Mouse (Mus musculus) liver, embryonic 15.5 days (tissue): Measurements from ENCODE around the gene Akt1. TPM values are rescaled to one million over a fixed set of nuclear protein-coding genes. Genes with fewer than 3 reads are reported as not detected.

Experiments
- ATAC-seq: fragments of 200-750 bp; cut with Nextera tagmentation; 2 replicates; pipeline ENCODE4 v1.8.0; 2017; ENCODE audit warnings: moderate number of reproducible peaks, mild to moderate bottlenecking, moderate library complexity; ENCODE audit not compliant: insufficient read depth
- H3K27ac ChIP-seq: fragments of 300-500 bp; sonication (generic); replicated peaks from 2 replicates; pipeline ENCODE4 v1.5.1; 2015; ENCODE audit warnings: mild to moderate bottlenecking, inconsistent platforms
- H3K27me3 ChIP-seq: fragments of 300-500 bp; sonication (generic); 2 replicates; pipeline ENCODE4 v1.6.1; 2015; ENCODE audit warnings: mild to moderate bottlenecking, inconsistent platforms
- H3K36me3 ChIP-seq: fragments of 300-500 bp; sonication (generic); replicated peaks from 2 replicates; pipeline ENCODE4 v1.6.1; 2015; ENCODE audit warnings: moderate library complexity, mild to moderate bottlenecking, inconsistent platforms
- H3K4me1 ChIP-seq: fragments of 300-500 bp; sonication (generic); replicated peaks from 2 replicates; pipeline ENCODE4 v1.6.1; 2015; ENCODE audit warnings: inconsistent platforms
- H3K4me2 ChIP-seq: fragments of 300-500 bp; sonication (generic); 2 replicates; pipeline ENCODE4 v1.6.1; 2015; ENCODE audit warnings: moderate library complexity, mild to moderate bottlenecking, inconsistent platforms
- H3K4me3 ChIP-seq: fragments of 300-500 bp; sonication (generic); replicated peaks from 2 replicates; pipeline ENCODE4 v1.5.1; 2015; ENCODE audit warnings: mild to moderate bottlenecking, inconsistent platforms
- H3K9ac ChIP-seq: fragments of 300-500 bp; sonication (generic); 2 replicates; pipeline ENCODE4 v1.6.1; 2015; ENCODE audit warnings: moderate library complexity, mild to moderate bottlenecking, inconsistent platforms
- H3K9me3 ChIP-seq: fragments of 300-500 bp; sonication (generic); replicated peaks from 2 replicates; pipeline ENCODE4 v1.6.1; 2016; ENCODE audit warnings: inconsistent platforms
- WGBS: fragments of 180-500 bp; shearing (Covaris S2); methylation state at CpG from one replicate; pipeline ENCODE4 v1.1.7; 2015; ENCODE audit warnings: mixed read lengths; ENCODE audit not compliant: insufficient replicate concordance; 5-methylcytosine and 5-hydroxymethylcytosine counted together
- polyA plus RNA-seq: library from polyadenylated mRNA; unstranded; fragments of >200 nt; fragmentation: Nextera tagmentation; extraction: Ambion mirVana; gene quantifications from 2 replicates; pipeline ENCODE4 v1.2.1, GENCODE M21; 2015

Gene Akt1
- polyA plus RNA-seq, 1 experiment from 2014 or later, result 28.4 TPM

DNA sequence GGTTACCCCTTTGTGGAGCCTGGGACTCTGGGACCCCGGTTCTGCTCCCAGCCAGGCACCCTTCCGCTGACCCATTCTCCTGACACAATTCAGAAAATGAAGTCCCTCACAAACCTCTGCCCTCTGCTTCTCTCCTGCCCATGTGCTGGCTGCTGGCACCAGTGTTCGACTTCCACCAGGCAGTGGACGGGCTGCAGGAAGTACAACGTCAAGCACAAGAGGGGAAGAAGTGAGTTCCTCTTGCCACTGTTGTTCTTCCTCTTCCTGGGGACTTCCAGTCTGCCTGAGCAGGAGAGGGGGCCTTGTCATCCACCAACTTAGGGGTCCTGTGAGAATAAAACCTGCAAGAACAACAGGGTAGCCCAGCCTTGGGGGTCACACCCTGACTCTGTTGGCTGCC lies 41.8 kb downstream of the Akt1 start:
- H3K4me3 ChIP-seq, result no peak overlapping the region
- H3K9ac ChIP-seq, result no peak overlapping the region
- WGBS, result 41% methylated on average over 5 of the region's 5 CpGs

DNA sequence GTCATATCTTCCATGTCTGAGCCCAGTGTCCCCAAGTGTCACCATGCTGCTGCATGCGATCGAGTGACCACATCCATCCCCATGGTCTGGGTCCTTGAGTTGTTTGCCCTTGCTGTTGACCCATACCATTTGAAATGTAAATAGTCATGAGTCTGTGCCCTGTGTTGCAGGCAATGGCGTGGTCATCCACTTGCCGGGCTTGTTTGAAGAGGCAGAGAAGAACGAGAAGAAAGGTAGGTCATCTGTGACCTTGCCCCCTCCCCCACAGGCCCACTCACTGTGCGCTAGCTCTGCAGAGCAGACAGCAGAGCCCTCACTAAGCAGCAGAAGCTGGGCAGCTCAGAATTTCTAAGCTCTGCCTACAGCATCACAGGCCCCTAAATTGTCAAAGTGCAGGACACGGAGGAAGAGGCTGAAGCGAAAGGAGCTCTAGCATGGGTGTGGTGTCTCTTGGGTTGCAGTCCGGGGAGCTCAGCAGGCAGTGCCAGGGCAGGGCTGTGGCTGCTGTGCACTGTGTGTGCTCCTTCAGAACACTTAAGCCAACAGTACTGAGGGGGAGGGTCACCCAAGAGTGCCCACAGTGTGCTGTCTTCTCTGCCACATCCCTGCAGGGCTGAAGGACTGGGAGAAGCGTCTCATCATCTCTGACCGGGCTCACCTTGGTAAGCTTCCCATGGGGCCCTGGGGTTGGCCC lies 42.5 kb downstream of the Akt1 start:
- Histone ChIP-seq H3K9ac (no peak overlapping the region), H3K4me2 (peak overlapping the region; percentile 33), H3K27ac (peak overlapping the region; percentile 56), H3K4me3 (no peak overlapping the region), H3K36me3 (no peaks in the 10 kb centered on the region), H3K27me3 (no peaks in the 10 kb centered on the region), H3K4me1 (peaks cover 64% of the 10 kb centered on the region), H3K9me3 (no peaks in the 10 kb centered on the region)
- WGBS, result 53% methylated on average over 11 of the region's 11 CpGs
- no peak for ATAC-seq

More for the DNA sequence above, 41.8 kb downstream of the Akt1 start:
- peak overlapping the region; percentile 56 for H3K27ac ChIP-seq
- no peaks in the 10 kb centered on the region for H3K9me3 ChIP-seq
- peak overlapping the region; percentile 33; the same call in 1 of the 2 replicates for H3K4me2 ChIP-seq
- no peaks in the 10 kb centered on the region for H3K27me3 ChIP-seq
- no peaks in the 10 kb centered on the region for H3K36me3 ChIP-seq
- H3K4me1 ChIP-seq, result peaks cover 64% of the 10 kb centered on the region
- ATAC-seq, result no peak

DNA sequence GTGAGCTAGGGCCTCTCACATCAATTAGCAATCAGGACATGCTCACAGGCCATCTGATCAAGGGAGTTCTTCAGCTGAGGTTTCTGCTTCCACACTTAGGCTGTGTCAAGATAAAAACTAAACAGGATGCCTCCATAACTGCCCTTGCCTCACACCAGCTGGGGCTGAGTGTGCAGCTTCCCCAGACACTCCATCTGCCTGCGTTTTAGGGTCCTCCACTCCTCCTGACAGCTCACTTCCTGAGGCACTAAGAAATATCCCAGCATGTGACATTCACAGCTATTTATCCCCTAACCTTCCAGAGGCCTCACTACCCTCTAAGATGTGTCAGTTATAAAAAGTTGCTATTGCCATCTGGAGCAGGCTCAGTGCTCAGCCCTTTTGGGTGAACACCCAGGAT lies 43.2 kb downstream of the Akt1 start:
- Histone ChIP-seq H3K9ac (no peak overlapping the region), H3K4me3 (no peak overlapping the region), H3K36me3 (no peaks in the 10 kb centered on the region), H3K27ac (0 out of 2 replicates have a peak overlapping the region, but pooled peaks have one; percentile 56), H3K4me2 (no peak overlapping the region), H3K27me3 (no peaks in the 10 kb centered on the region), H3K4me1 (peaks cover 71% of the 10 kb centered on the region), H3K9me3 (no peaks in the 10 kb centered on the region)
- ATAC-seq, result no peak
- WGBS, result 19% methylated on average over 1 of the region's 1 CpGs

DNA sequence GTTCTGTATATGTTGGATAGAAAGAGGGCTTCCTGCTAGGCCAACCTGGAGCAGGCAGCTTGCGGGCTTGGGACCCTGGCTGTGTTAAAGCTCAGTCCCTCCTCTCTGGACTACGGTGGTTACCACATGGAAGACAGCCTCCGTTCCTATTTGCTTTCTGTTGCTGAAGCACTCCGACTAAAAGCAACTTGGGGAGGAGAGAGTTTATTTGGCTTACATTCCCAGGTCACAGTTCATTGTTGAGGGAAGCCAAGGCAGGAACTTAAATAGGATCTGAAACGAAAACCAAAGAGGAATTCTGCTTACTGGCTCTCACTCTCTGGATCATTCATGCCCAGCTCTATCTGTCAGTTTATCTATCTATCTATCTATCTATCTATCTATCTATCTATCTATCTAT lies 43.9 kb downstream of the Akt1 start:
- Histone ChIP-seq H3K4me3 (no peak overlapping the region), H3K4me2 (no peak overlapping the region), H3K9ac (no peak overlapping the region), H3K9me3 (no peaks in the 10 kb centered on the region), H3K27me3 (no peaks in the 10 kb centered on the region), H3K27ac (no peak overlapping the region; the same call in 1 of the 2 replicates), H3K36me3 (no peaks in the 10 kb centered on the region), H3K4me1 (peaks cover 74% of the 10 kb centered on the region)
- no peak for ATAC-seq
- WGBS, result 55% methylated on average over 5 of the region's 5 CpGs

DNA sequence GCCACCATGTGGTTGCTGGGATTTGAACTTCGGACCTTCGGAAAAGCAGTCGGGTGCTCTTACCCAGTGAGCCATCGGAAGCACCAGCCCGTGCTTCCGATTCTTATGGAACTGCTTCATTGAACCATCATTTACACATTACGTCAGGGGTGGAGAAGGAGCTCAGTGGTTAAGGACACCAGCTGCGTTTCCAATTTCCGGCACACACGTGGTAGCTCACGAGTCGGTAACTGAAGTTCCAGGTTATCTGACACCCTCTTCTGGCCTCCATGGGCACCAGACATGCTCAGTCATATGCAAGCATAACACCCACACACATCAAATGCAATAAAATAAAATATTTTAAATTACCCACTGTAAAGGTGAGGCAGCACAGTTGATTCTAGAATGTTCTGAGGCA lies 44.7 kb downstream of the Akt1 start:
- Histone ChIP-seq H3K4me3 (no peak overlapping the region), H3K4me2 (no peak overlapping the region), H3K9ac (no peak overlapping the region), H3K36me3 (no peaks in the 10 kb centered on the region), H3K4me1 (peaks cover 74% of the 10 kb centered on the region), H3K27ac (no peak overlapping the region), H3K9me3 (no peaks in the 10 kb centered on the region), H3K27me3 (no peaks in the 10 kb centered on the region)
- 75% methylated on average over 12 of the region's 12 CpGs for WGBS
- ATAC-seq, result no peak

DNA sequence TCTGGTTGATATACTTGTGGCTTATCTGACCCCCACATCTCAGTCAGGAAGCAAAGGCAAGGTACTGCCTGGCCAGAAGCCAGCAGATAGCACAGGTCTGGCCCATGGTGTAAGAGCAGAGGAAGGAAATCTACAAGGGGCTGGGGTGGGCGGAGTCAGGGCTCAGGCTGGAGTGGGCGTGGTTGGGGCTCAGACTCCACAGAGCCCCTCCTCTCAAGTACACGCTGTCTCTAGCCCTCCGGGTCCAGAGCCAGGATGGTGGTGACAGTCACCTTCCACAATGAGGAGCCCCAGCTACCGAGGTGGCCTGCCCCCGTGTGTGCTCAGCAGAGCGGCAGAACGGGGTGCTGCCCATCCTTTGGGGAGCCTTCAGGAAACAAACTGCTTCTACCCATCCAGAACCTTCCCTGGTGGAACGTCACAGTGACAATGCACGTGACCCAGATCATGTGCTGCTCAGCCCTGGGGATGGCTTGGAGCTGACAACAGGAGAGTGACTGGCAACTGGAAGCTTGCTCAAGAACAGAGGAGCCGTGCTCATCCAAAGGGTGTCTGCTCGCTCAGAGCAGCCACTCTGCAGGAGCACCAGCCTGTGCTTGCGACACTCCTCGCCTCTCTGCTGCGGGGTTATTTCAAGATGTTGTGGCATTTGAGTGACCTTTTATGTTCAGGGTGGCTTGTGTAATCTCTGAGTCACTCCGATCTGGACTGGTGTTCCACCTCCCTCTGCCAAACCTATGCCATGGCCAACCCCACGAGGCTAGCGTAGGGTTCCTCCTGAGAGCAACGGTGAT lies 45.6 kb downstream of the Akt1 start:
- Histone ChIP-seq H3K36me3 (no peaks in the 10 kb centered on the region), H3K27ac (peak overlapping the region; percentile 77), H3K4me3 (peak overlapping the region; percentile 22; the same call in 1 of the 2 replicates), H3K4me1 (peaks cover 68% of the 10 kb centered on the region), H3K4me2 (peak overlapping the region; percentile 59), H3K27me3 (no peaks in the 10 kb centered on the region), H3K9me3 (no peaks in the 10 kb centered on the region), H3K9ac (no peak overlapping the region)
- ATAC-seq, result peak; percentile 58
- 11% methylated on average over 19 of the region's 19 CpGs for WGBS

DNA sequence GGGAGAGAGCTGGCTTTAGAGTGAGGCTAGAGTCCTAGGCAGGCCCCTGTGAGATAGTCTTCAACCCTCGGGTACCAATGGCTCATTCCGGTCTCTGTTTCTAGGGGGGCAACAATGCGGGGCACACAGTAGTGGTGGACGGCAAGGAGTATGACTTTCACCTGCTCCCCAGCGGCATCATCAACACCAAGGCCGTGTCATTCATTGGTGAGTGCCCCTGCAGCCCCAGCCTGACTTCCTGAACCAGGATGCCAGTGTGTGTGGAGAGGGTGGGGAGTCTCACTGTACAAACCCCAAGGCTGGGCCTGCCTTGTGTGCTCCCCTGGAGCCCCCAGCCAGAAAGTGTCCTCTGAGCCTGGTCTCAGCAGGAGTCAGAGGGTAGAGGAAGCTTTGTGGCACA lies 46.5 kb downstream of the Akt1 start:
- H3K9ac ChIP-seq, result no peak overlapping the region
- no peaks in the 10 kb centered on the region for H3K27me3 ChIP-seq
- no peaks in the 10 kb centered on the region for H3K36me3 ChIP-seq
- H3K4me2 ChIP-seq, result peak overlapping the region; percentile 59
- H3K9me3 ChIP-seq, result no peaks in the 10 kb centered on the region
- WGBS, result 39% methylated on average over 6 of the region's 6 CpGs
- no peak for ATAC-seq
- peaks cover 67% of the 10 kb centered on the region for H3K4me1 ChIP-seq
- no peak overlapping the region for H3K4me3 ChIP-seq
- peak overlapping the region; percentile 77 for H3K27ac ChIP-seq

DNA sequence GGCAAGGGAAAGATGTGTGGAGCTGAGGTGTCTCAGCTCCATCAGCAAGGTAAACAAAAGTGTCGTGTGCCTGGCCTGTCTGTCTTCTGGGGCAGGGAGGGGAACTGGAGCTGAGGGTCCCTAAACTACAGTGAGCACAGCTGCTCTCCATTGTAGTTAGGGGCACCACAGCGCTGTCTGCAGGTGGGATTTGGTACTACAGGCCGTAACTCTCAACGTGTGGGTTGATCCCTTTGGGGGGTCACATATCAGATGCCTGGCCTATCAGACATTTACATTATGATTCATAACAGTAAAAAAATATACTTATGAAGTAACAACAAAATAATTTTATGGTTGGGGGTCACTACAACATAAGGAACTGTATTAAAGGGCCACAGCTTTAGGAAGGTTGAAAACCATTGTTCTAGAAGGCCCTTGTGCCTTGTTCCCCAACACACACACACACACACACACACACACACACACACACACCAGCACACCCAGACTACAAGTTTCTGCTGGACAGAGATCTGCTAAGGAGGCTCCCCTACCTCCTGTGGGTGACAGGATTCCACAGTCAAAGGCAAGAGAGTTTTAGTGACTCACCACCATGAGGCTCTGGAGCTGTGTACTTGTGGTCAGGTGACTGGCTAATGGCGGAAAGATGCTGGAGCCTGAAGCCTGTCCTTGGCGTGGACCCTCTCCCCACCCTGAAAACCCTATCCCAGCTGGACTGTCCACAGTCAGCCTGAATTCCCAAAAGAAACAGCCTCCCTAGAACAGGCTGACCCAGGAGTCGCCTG lies 47.4 kb downstream of the Akt1 start:
- WGBS, result 43% methylated on average over 7 of the region's 7 CpGs
- Histone ChIP-seq H3K4me3 (no peak overlapping the region), H3K9ac (no peak overlapping the region), H3K27ac (no peak overlapping the region), H3K4me2 (no peak overlapping the region), H3K27me3 (0 out of 2 replicates have a peak, but pooled peaks cover 5% of the 10 kb centered on the region), H3K36me3 (no peaks in the 10 kb centered on the region), H3K9me3 (no peaks in the 10 kb centered on the region), H3K4me1 (peaks cover 65% of the 10 kb centered on the region)
- no peak for ATAC-seq

DNA sequence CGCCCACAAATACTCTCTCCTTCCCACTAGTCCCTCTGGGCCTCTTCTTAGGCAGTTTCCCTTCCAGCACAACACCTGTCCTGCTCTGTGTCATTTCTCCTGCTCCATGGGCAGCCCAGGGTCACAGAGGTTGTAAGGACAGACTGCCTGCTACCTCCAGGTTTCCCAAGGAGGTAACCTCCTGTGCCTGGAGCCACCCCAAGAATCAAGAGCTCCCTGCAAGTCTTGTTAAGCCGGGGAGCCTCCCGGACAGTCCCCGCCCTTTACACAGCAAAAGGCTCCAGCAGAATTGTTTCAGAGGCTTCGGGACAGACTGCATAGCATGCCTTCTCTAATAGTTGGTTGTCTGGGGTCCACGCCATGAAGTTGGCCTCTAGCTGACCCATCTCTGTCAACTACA lies 48.2 kb downstream of the Akt1 start:
- H3K9me3 ChIP-seq, result no peaks in the 10 kb centered on the region
- H3K27me3 ChIP-seq, result peaks cover 11% of the 10 kb centered on the region
- no peaks in the 10 kb centered on the region for H3K36me3 ChIP-seq
- 0 out of 2 replicates have a peak overlapping the region, but pooled peaks have one; percentile 9 for H3K27ac ChIP-seq
- H3K9ac ChIP-seq, result no peak overlapping the region
- no peak for ATAC-seq
- H3K4me3 ChIP-seq, result no peak overlapping the region
- no peak overlapping the region for H3K4me2 ChIP-seq
- 36% methylated on average over 6 of the region's 6 CpGs for WGBS
- peaks cover 56% of the 10 kb centered on the region for H3K4me1 ChIP-seq

DNA sequence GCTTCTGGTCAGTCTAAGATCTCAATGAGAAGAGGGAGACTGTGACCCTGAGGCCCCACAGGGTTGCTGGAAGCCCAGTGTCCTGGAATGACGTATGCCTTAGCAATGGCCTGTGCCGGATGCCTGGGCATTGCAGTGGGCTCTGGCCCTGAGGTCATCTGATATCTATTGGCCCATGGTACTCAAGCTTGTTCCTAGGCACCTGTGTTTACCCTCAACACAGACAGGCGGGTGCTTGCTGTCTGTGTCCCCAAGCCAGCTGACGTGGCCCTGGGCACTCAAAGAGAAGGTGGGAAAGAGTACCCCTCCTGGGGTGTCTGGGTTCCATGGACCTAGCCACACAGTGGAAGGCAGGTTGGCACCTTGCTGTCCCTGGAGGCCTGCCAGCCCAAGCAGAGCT lies 49.0 kb downstream of the Akt1 start:
- Histone ChIP-seq H3K27me3 (peaks cover 19% of the 10 kb centered on the region), H3K36me3 (no peaks in the 10 kb centered on the region), H3K4me1 (peaks cover 51% of the 10 kb centered on the region), H3K4me2 (no peak overlapping the region), H3K27ac (no peak overlapping the region), H3K4me3 (no peak overlapping the region), H3K9ac (no peak overlapping the region), H3K9me3 (no peaks in the 10 kb centered on the region)
- 68% methylated on average over 4 of the region's 4 CpGs for WGBS
- no peak for ATAC-seq

DNA sequence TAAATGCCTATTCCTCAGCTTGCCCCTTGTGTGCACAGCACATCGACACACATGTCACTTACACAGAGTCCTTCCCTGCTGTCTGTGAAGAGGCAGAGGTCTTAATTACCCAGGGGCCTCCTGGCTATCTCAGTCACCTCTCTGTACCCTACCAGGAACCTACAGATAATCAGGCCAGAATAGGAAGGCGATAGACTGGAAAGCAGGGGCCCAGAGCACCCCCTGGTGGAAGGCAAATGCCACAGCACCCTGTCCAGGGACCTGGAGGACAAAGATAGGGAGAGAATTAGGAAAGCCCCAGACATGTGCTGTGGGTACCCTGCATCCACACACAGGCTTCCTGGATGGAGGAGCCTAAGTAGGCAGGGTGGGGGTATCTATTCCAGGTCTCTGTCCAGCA lies 50.9 kb downstream of the Akt1 start:
- no peak overlapping the region for H3K27ac ChIP-seq
- no peak overlapping the region for H3K4me2 ChIP-seq
- no peak overlapping the region for H3K4me3 ChIP-seq
- WGBS, result 12% methylated on average over 2 of the region's 2 CpGs
- no peak overlapping the region for H3K9ac ChIP-seq
- peaks cover 38% of the 10 kb centered on the region for H3K27me3 ChIP-seq
- no peak for ATAC-seq
- peaks cover 52% of the 10 kb centered on the region for H3K4me1 ChIP-seq
- H3K36me3 ChIP-seq, result no peaks in the 10 kb centered on the region
- no peaks in the 10 kb centered on the region for H3K9me3 ChIP-seq
